Mouse (Mus musculus) embryonic facial prominence, embryonic 10.5 days (tissue): ENCODE measurements at regions not wholly inside any gene's neighbourhood (a gene's known extent, or its start where the extent isn't known, plus 50 kb on each side); places are given as distances from the start of the nearest gene placed in this dataset.

ENCODE experiments used
- DNase-seq: peaks from one replicate; pipeline ENCODE4 v3.0.0-alpha.2; 2017; ENCODE audit warnings: low spot score
- H3K27ac ChIP-seq: fragments of 300-500 bp; sonication (generic); replicated peaks from 2 replicates; pipeline ENCODE4 v1.5.1; 2016; ENCODE audit warnings: mild to moderate bottlenecking
- H3K27me3 ChIP-seq: fragments of 300-500 bp; sonication (generic); replicated peaks from 2 replicates; pipeline ENCODE4 v1.6.1; 2016; ENCODE audit warnings: low read depth, mild to moderate bottlenecking; ENCODE audit not compliant: poor library complexity, severe bottlenecking
- H3K36me3 ChIP-seq: fragments of 300-500 bp; sonication (generic); replicated peaks from 2 replicates; pipeline ENCODE4 v1.6.1; 2016; ENCODE audit warnings: mild to moderate bottlenecking, moderate library complexity
- H3K4me1 ChIP-seq: fragments of 300-500 bp; sonication (generic); 2 replicates; pipeline ENCODE4 v1.6.1; 2016
- H3K4me3 ChIP-seq: fragments of 300-500 bp; sonication (generic); 2 replicates; pipeline ENCODE4 v1.5.1; 2016; ENCODE audit warnings: mild to moderate bottlenecking, moderate library complexity
- H3K9me3 ChIP-seq: fragments of 300-500 bp; sonication (generic); 2 replicates; pipeline ENCODE4 v1.6.1; 2016; ENCODE audit warnings: mild to moderate bottlenecking
- WGBS: fragments of 180-500 bp; shearing (Covaris S2); methylation state at CpG from one replicate; pipeline ENCODE4 v1.1.7; 2016; 5-methylcytosine and 5-hydroxymethylcytosine counted together

- Histone ChIP-seq H3K4me1 (no peaks in the 10 kb centered on the region), H3K36me3 (no peaks in the 10 kb centered on the region)
These were observed 177.6 kb upstream of the Gjb5 start for GRCm38 (mm10) chr4:127535630-127536029.

GRCm38 (mm10) chr4:127534411-127534810 is 176.4 kb upstream of the Gjb5 start:
- WGBS = 96% methylated on average over 3 of the region's 3 CpGs
- DNase-seq = no peak
- H3K27ac ChIP-seq = no peak overlapping the region
- H3K27me3 ChIP-seq = no peaks in the 10 kb centered on the region
- H3K4me3 ChIP-seq = no peak overlapping the region
- 0 out of 2 replicates have a peak, but pooled peaks cover 3% of the 10 kb centered on the region for H3K9me3 ChIP-seq
- no peaks in the 10 kb centered on the region for H3K4me1 ChIP-seq
- no peaks in the 10 kb centered on the region for H3K36me3 ChIP-seq

More at GRCm38 (mm10) chr4:127535630-127536029, 177.6 kb upstream of the Gjb5 start:
- Histone ChIP-seq H3K9me3 (0 out of 2 replicates have a peak, but pooled peaks cover 3% of the 10 kb centered on the region), H3K27ac (no peak overlapping the region), H3K4me3 (no peak overlapping the region), H3K27me3 (no peaks in the 10 kb centered on the region)
- 75% methylated on average over 7 of the region's 7 CpGs for WGBS
- no peak for DNase-seq

GRCm38 (mm10) chr4:127533726-127534125 is 175.7 kb upstream of the Gjb5 start:
- no peak for DNase-seq
- Histone ChIP-seq H3K4me3 (no peak overlapping the region), H3K27me3 (no peaks in the 10 kb centered on the region), H3K27ac (no peak overlapping the region), H3K4me1 (no peaks in the 10 kb centered on the region), H3K9me3 (0 out of 2 replicates have a peak, but pooled peaks cover 3% of the 10 kb centered on the region), H3K36me3 (no peaks in the 10 kb centered on the region)
- whole genome bisulfite sequencing = 64% methylated on average over 4 of the region's 4 CpGs

- no peak for DNase-seq
- Histone ChIP-seq H3K27me3 (no peaks in the 10 kb centered on the region), H3K9me3 (0 out of 2 replicates have a peak, but pooled peaks cover 3% of the 10 kb centered on the region), H3K4me3 (no peak overlapping the region), H3K27ac (no peak overlapping the region), H3K4me1 (peaks cover 6% of the 10 kb centered on the region; the same call in 1 of the 2 replicates), H3K36me3 (no peaks in the 10 kb centered on the region)
- 88% methylated on average over 11 of the region's 11 CpGs for WGBS
These were observed 172.8 kb upstream of the Gjb5 start for GRCm38 (mm10) chr4:127530779-127531178.

GRCm38 (mm10) chr4:127522151-127522550 is 164.2 kb upstream of the Gjb5 start:
- WGBS = 90% methylated on average over 2 of the region's 2 CpGs
- Histone ChIP-seq H3K36me3 (no peaks in the 10 kb centered on the region), H3K4me3 (no peak overlapping the region), H3K27me3 (no peaks in the 10 kb centered on the region), H3K4me1 (no peaks in the 10 kb centered on the region), H3K9me3 (no peaks in the 10 kb centered on the region), H3K27ac (no peak overlapping the region)
- no peak for DNase-seq

- H3K4me1 ChIP-seq = no peaks in the 10 kb centered on the region
- no peak for DNase-seq
- H3K27ac ChIP-seq = no peak overlapping the region
- no peaks in the 10 kb centered on the region for H3K27me3 ChIP-seq
- 94% methylated on average over 1 of the region's 1 CpGs for WGBS
- H3K9me3 ChIP-seq = no peaks in the 10 kb centered on the region
- no peaks in the 10 kb centered on the region for H3K36me3 ChIP-seq
- no peak overlapping the region for H3K4me3 ChIP-seq
These were observed 160.0 kb upstream of the Gjb5 start for GRCm38 (mm10) chr4:127517978-127518377.

GRCm38 (mm10) chr4:127517539-127517938 is 159.6 kb upstream of the Gjb5 start:
- H3K36me3 ChIP-seq = no peaks in the 10 kb centered on the region
- H3K9me3 ChIP-seq = no peaks in the 10 kb centered on the region
- no peak overlapping the region for H3K4me3 ChIP-seq
- H3K27me3 ChIP-seq = no peaks in the 10 kb centered on the region
- no peaks in the 10 kb centered on the region for H3K4me1 ChIP-seq
- no peak for DNase-seq
- 87% methylated on average over 7 of the region's 7 CpGs for WGBS
- no peak overlapping the region for H3K27ac ChIP-seq

- Histone ChIP-seq H3K9me3 (no peaks in the 10 kb centered on the region), H3K27ac (no peak overlapping the region), H3K36me3 (no peaks in the 10 kb centered on the region), H3K4me1 (peaks cover 5% of the 10 kb centered on the region; the same call in 1 of the 2 replicates), H3K4me3 (no peak overlapping the region), H3K27me3 (no peaks in the 10 kb centered on the region)
- no peak for DNase-seq
- WGBS = 86% methylated on average over 9 of the region's 9 CpGs
These were observed 152.0 kb upstream of the Gjb5 start for GRCm38 (mm10) chr4:127509936-127510335.

- Histone ChIP-seq H3K36me3 (no peaks in the 10 kb centered on the region), H3K9me3 (no peaks in the 10 kb centered on the region), H3K4me3 (no peak overlapping the region), H3K27me3 (peaks cover 4% of the 10 kb centered on the region; the same call in 1 of the 2 replicates), H3K4me1 (peaks cover 5% of the 10 kb centered on the region; the same call in 1 of the 2 replicates), H3K27ac (no peak overlapping the region)
- 84% methylated on average over 6 of the region's 6 CpGs for WGBS
- DNase-seq = no peak
These were observed 144.6 kb upstream of the Gjb5 start for GRCm38 (mm10) chr4:127502621-127503020.

- Histone ChIP-seq H3K27ac (no peak overlapping the region), H3K4me1 (peaks cover 5% of the 10 kb centered on the region; the same call in 1 of the 2 replicates), H3K9me3 (no peaks in the 10 kb centered on the region), H3K4me3 (no peak overlapping the region), H3K27me3 (peaks cover 4% of the 10 kb centered on the region; the same call in 1 of the 2 replicates), H3K36me3 (no peaks in the 10 kb centered on the region)
- WGBS = 90% methylated on average over 7 of the region's 7 CpGs
- no peak for DNase-seq
These were observed 143.9 kb upstream of the Gjb5 start for GRCm38 (mm10) chr4:127501881-127502280.

- Histone ChIP-seq H3K27ac (no peak overlapping the region), H3K4me3 (no peak overlapping the region)
- 30% methylated on average over 10 of the region's 10 CpGs for WGBS
These were observed 129.2 kb upstream of the Gjb5 start for GRCm38 (mm10) chr4:127487016-127487780.

GRCm38 (mm10) chr4:127485238-127485637 is 127.3 kb upstream of the Gjb5 start:
- no peak overlapping the region for H3K4me3 ChIP-seq
- H3K27ac ChIP-seq = no peak overlapping the region
- no peak for DNase-seq
- H3K4me1 ChIP-seq = peaks cover 14% of the 10 kb centered on the region
- H3K9me3 ChIP-seq = no peaks in the 10 kb centered on the region
- H3K36me3 ChIP-seq = no peaks in the 10 kb centered on the region
- H3K27me3 ChIP-seq = no peaks in the 10 kb centered on the region
- WGBS = 81% methylated on average over 5 of the region's 5 CpGs

More at GRCm38 (mm10) chr4:127487016-127487780, 129.2 kb upstream of the Gjb5 start:
- H3K27me3 ChIP-seq = no peaks in the 10 kb centered on the region
- H3K36me3 ChIP-seq = no peaks in the 10 kb centered on the region
- DNase-seq = no peak
- H3K4me1 ChIP-seq = peaks cover 6% of the 10 kb centered on the region
- no peaks in the 10 kb centered on the region for H3K9me3 ChIP-seq

- Histone ChIP-seq H3K27ac (no peak overlapping the region), H3K27me3 (no peaks in the 10 kb centered on the region), H3K9me3 (no peaks in the 10 kb centered on the region), H3K36me3 (no peaks in the 10 kb centered on the region), H3K4me1 (peaks cover 14% of the 10 kb centered on the region), H3K4me3 (no peak overlapping the region)
- WGBS = 55% methylated on average over 4 of the region's 4 CpGs
- no peak for DNase-seq
These were observed 124.5 kb upstream of the Gjb5 start for GRCm38 (mm10) chr4:127482461-127482860.
